ENCODE assay signal across 15 mouse cellular contexts in genomic region chr2:173028508-173029031, GRCm38 (mm10). TPM values are rescaled to one million over a fixed set of nuclear protein-coding genes. Genes with fewer than 3 reads are reported as not detected.
A peak's percentile ranks its signal among the peaks of the same experiment; 100 is the strongest.
DNase-seq lines count a peak whose midpoint lies in the region; ATAC-seq and TF ChIP-seq lines count a peak whose summit lies in the region.
"Had no signal": no experiment of that assay in that cellular context is flagged by ENCODE, and none has a peak within 500 bp of the region (broad histone marks: within the 10 kb centered on the region; RNA-seq: fewer than 3 reads in every experiment).

No protein-coding gene starts in this region.

- no peak for DNase-seq in heart, postnatal 4 days
- DNase-seq in layer of hippocampus, adult 2 months (ENCODE audit: low spot score in 2 of 2): no peak
- DNase-seq in layer of hippocampus, postnatal 10 days (ENCODE audit: low spot score in 2 of 2): no peak
- no peak for DNase-seq in CH12.LX (ENCODE audit: extremely low read depth)
- DNase-seq in urinary bladder, postnatal 10 days (ENCODE audit: low spot score): no peak
- no peak for DNase-seq in embryo, embryonic 9.5 days (ENCODE audit: extremely low spot score)
- DNase-seq: cerebellum, adult 11-12 months; kidney, adult 11 months; kidney, postnatal 36 days; layer of hippocampus, postnatal 36 days; lung, postnatal 36 days; right cerebral cortex, postnatal 25 days had no signal

- no peak for TF ChIP-seq POLR2A in CH12.LX (IDR thresholded peaks at IDR 0.05; ENCODE audit: low read depth, low read length)

- H3K27ac ChIP-seq in heart, embryonic 12.5 days (ENCODE audit: poor library complexity, severe bottlenecking): 0 out of 2 replicates have a peak overlapping the region, but pooled peaks have one; percentile 16
- H3K27ac ChIP-seq in layer of hippocampus, adult 2 months: no peak overlapping the region
- no peak overlapping the region for H3K27ac ChIP-seq in CH12.LX (ENCODE audit: insufficient read depth, low read depth)
- H3K27ac ChIP-seq: midbrain, embryonic 13.5 days had no signal

- H3K9ac ChIP-seq in heart, embryonic 12.5 days: 0 out of 2 replicates have a peak overlapping the region, but pooled peaks have one; percentile 90
- H3K9ac ChIP-seq in CH12.LX (ENCODE audit: insufficient read depth, low read depth): no peak overlapping the region
- H3K9ac ChIP-seq: midbrain, embryonic 13.5 days had no signal

- TF ChIP-seq RAD21 in CH12.LX (IDR thresholded peaks at IDR 0.05; ENCODE audit: low read depth, low read length): peak; percentile 22

- no peaks in the 10 kb centered on the region for H3K27me3 ChIP-seq in heart, embryonic 12.5 days (replicated peaks)
- no peaks in the 10 kb centered on the region for H3K27me3 ChIP-seq in CH12.LX (replicated peaks)
- H3K27me3 ChIP-seq: midbrain, embryonic 13.5 days had no signal

- TF ChIP-seq CTCF in layer of hippocampus, adult 2 months (conservative IDR thresholded peaks at IDR 0.05): 0 out of 2 replicates have a peak, but pooled peaks have one; percentile 11
- peak in 1 of 2 experiments; percentile 38; a peak in 2 of 4 replicates for TF ChIP-seq CTCF in CH12.LX (conservative IDR thresholded peaks at IDR 0.05 in 1 of 2, IDR thresholded peaks at IDR 0.05 in 1 of 2; ENCODE audit: low read depth in 2 of 2, low read length in 2 of 2)

- H3K4me2 ChIP-seq in heart, embryonic 12.5 days: peak overlapping the region; percentile 81
- no peak overlapping the region for H3K4me2 ChIP-seq in CH12.LX (ENCODE audit: insufficient read depth, low read depth, poor library complexity, severe bottlenecking)
- H3K4me2 ChIP-seq: midbrain, embryonic 13.5 days had no signal

- WGBS in heart, embryonic 12.5 days: 90% methylated on average over 3 of the region's 3 CpGs

- H3K9me3 ChIP-seq in heart, embryonic 12.5 days (replicated peaks): no peaks in the 10 kb centered on the region
- no peaks in the 10 kb centered on the region for H3K9me3 ChIP-seq in CH12.LX (replicated peaks; ENCODE audit: low read length)
- H3K9me3 ChIP-seq: midbrain, embryonic 13.5 days had no signal

- no peak for TF ChIP-seq EP300 in CH12.LX (IDR thresholded peaks at IDR 0.05; ENCODE audit: low read length)

- in situ Hi-C loops in CH12.LX (cut with MboI; ENCODE audit: low pct_ligation_motif_present, low pct_unique_long_range_greater_than_20kb, low sequenced_read_pairs): no loop called here

- dilution Hi-C loops in CH12.LX (cut with MboI; ENCODE audit: extremely low pct_ligation_motif_present, extremely low pct_unique_long_range_greater_than_20kb, low sequenced_read_pairs): no loop called here

- no peak overlapping the region for H3K4me3 ChIP-seq in heart, embryonic 12.5 days
- no peak overlapping the region for H3K4me3 ChIP-seq in layer of hippocampus, adult 2 months
- H3K4me3 ChIP-seq in CH12.LX (replicated peaks in 1 of 3; ENCODE audit: low read depth in 2 of 3, low read length in 2 of 3, poor library complexity in 1 of 3): no peak overlapping the region
- H3K4me3 ChIP-seq: midbrain, embryonic 13.5 days had no signal

- no peak for ATAC-seq in heart, embryonic 12.5 days (ENCODE audit: insufficient number of reproducible peaks, low FRiP score)
- ATAC-seq in common myeloid progenitor, adult 5-6 weeks (replicated peaks; ENCODE audit: low read depth, poor library complexity, severe bottlenecking): 0 out of 2 replicates have a peak, but pooled peaks have one; percentile 5
- ATAC-seq: midbrain, embryonic 13.5 days had no signal

- H3K79me2 ChIP-seq in CH12.LX (replicated peaks; ENCODE audit: control insufficient read depth, extremely low read depth, insufficient read depth, poor library complexity, severe bottlenecking): peaks cover 13% of the 10 kb centered on the region

- H3K36me3 ChIP-seq in heart, embryonic 12.5 days: peaks cover 92% of the 10 kb centered on the region
- peaks cover 71 to 99% of the 10 kb centered on the region in 2 experiments for H3K36me3 ChIP-seq in CH12.LX (replicated peaks in 1 of 2; ENCODE audit: control insufficient read depth in 1 of 2, insufficient read depth in 1 of 2, low read length in 1 of 2)

- H3K4me1 ChIP-seq in heart, embryonic 12.5 days (replicated peaks): peaks cover 85% of the 10 kb centered on the region
- H3K4me1 ChIP-seq in CH12.LX (ENCODE audit: control insufficient read depth in 1 of 2, insufficient read depth in 2 of 2): peaks cover 46 to 77% of the 10 kb centered on the region in 2 experiments

TF ChIP-seq in CH12.LX, 34 proteins besides CTCF, POLR2A, EP300 and RAD21:
- TF ChIP-seq MEF2A (IDR thresholded peaks at IDR 0.05; ENCODE audit: borderline replicate concordance, low read depth, low read length): no peak
- TF ChIP-seq SMC3 (IDR thresholded peaks at IDR 0.05; ENCODE audit: low read depth, low read length): peak; percentile 29

RNA-seq across cellular contexts. Expression of gene Rbm38, which starts 8.3 kb away (rescaled TPM):
- polyA plus RNA-seq in heart, embryonic 12.5 days (2016; fragmentation: Nextera tagmentation; extraction: Ambion mirVana): 146 and 147 TPM in 2 replicates
- total RNA-seq in heart, postnatal 4 days (2021): 100 to 1,000 TPM; 112 to 126 TPM
- total RNA-seq in layer of hippocampus, adult 2 months (2021): 1 to 10 TPM; 3.0 to 4.5 TPM
- 1 to 10 TPM; 4.4 to 6.3 TPM for total RNA-seq in layer of hippocampus, postnatal 10 days (2021)
- total RNA-seq in CH12.LX (2012; rRNA removed) (19.4 and 20.7 TPM in 2 replicates), CH12.LX (2014; rRNA removed) (11.3 and 14.4 TPM in 2 replicates)
- 83.9 and 85.4 TPM in 2 replicates for polyA plus RNA-seq in CH12.LX (2012; ENCODE audit: insufficient read length, low read depth)
- total RNA-seq in common myeloid progenitor, adult 5-6 weeks (2017): 54.5 and 69.9 TPM in 2 replicates

RNA-seq across cellular contexts. Expression of gene Rae1, which starts 28.7 kb away (rescaled TPM):
- 102 and 103 TPM in 2 replicates for polyA plus RNA-seq in heart, embryonic 12.5 days (2016; fragmentation: Nextera tagmentation; extraction: Ambion mirVana)
- 10 to 100 TPM; 55.9 to 60.3 TPM for total RNA-seq in heart, postnatal 4 days (2021)
- 10 to 100 TPM; 76.7 to 90.6 TPM for total RNA-seq in layer of hippocampus, adult 2 months (2021)
- 10 to 100 TPM; 75.3 to 83.2 TPM for total RNA-seq in layer of hippocampus, postnatal 10 days (2021)
- total RNA-seq in CH12.LX (2012; rRNA removed) (86.3 and 97.7 TPM in 2 replicates), CH12.LX (2014; rRNA removed) (114 and 115 TPM in 2 replicates)
- polyA plus RNA-seq in CH12.LX (2012; ENCODE audit: insufficient read length, low read depth): 86.1 and 95.0 TPM in 2 replicates
- 87.9 and 91.3 TPM in 2 replicates for total RNA-seq in common myeloid progenitor, adult 5-6 weeks (2017)

RNA-seq across cellular contexts. Expression of gene Spo11, which starts 51.1 kb away (rescaled TPM):
- 0.26 and 0.30 TPM in 2 replicates for polyA plus RNA-seq in heart, embryonic 12.5 days (2016; fragmentation: Nextera tagmentation; extraction: Ambion mirVana)
- not detected for total RNA-seq in heart, postnatal 4 days (2021)
- under 1 TPM in 1 of 2 experiments, not detected in 1; 0.29 TPM for total RNA-seq in layer of hippocampus, adult 2 months (2021)
- under 1 TPM; 0.09 to 0.80 TPM for total RNA-seq in layer of hippocampus, postnatal 10 days (2021)
- total RNA-seq in CH12.LX (2012; rRNA removed): 0.13 and 0.34 TPM in 2 replicates
- not detected in 2 replicates for total RNA-seq in CH12.LX (2014; rRNA removed)
- 0.08 and 0.16 TPM in 2 replicates for polyA plus RNA-seq in CH12.LX (2012; ENCODE audit: insufficient read length, low read depth)
- total RNA-seq in common myeloid progenitor, adult 5-6 weeks (2017): 0.05 TPM in 1 of 2 replicates, not detected in the other
- total RNA-seq: layer of hippocampus, postnatal 36 days had no signal
